Mouse (Mus musculus) lung, adult 2 months (tissue): Measurements from ENCODE around the gene Nrm.

Experiments
- CTCF ChIP-seq: fragments of 200-500 bp; IDR thresholded peaks from 2 replicates; pipeline ENCODE4 v1.5.1; 2011; ENCODE audit warnings: mild to moderate bottlenecking, low read length, control low read depth; ENCODE audit not compliant: insufficient read depth
- POLR2A ChIP-seq: fragments of 200-500 bp; IDR thresholded peaks from 2 replicates; pipeline ENCODE4 v1.6.1; 2011; ENCODE audit warnings: low read depth, mild to moderate bottlenecking, control low read depth, low read length, borderline replicate concordance; ENCODE audit errors: extremely low read depth

DNA sequence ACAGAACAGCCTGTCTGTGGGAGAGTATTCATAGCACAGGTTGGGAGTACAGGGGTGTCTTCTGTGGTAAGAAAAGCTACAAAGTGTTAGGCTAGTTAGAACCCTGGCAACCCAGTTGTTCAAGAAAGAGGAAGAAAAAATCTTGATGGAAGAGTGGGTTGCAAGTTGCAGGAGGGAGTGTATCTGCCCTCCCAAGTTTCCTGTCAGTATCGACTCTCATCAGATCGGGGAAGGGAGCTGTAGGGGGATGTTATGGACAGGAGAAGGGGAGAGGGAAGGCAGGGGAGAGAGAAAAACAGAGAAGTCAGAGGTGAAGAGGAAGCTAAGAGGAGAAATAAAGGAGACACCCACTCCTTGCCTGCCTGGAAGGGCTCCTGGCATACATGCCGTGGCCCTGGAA lies 39.5 kb downstream of the Nrm start:
- TF ChIP-seq CTCF = no peak
- no peak for TF ChIP-seq POLR2A
